Mouse (Mus musculus): ENCODE measurements at regions not wholly inside any gene's neighbourhood (a gene's known extent, or its start where the extent isn't known, plus 50 kb on each side); places are given as distances from the start of the nearest gene placed in this dataset.

DNA sequence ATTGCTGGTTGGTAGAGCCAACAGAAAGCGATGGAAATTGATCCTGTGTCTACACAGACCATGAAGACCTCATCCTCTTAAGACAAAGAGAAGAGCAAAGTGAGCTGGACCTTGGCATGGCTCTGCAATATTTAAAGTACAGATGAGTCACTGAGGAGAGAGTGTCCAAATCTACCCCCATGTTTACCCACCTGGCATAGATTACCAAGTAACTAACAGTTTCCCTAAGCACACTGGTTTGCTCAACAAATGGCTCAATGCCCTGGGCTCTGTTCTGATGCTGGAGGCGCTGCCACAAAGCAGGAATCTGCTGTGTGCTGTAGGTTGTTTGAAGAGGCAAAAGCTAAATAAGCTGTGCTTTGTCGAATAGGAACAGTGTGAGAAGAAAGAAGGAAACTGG is 345.0 kb upstream of the Gm10131 start:
- no peak for DNase-seq (ENCODE audit: low read depth, low spot score)

GRCm38 (mm10) chr8:34455376-34455775 is 343.8 kb upstream of the Gm10131 start:
- no peak for DNase-seq (ENCODE audit: low read depth, low spot score)

DNA sequence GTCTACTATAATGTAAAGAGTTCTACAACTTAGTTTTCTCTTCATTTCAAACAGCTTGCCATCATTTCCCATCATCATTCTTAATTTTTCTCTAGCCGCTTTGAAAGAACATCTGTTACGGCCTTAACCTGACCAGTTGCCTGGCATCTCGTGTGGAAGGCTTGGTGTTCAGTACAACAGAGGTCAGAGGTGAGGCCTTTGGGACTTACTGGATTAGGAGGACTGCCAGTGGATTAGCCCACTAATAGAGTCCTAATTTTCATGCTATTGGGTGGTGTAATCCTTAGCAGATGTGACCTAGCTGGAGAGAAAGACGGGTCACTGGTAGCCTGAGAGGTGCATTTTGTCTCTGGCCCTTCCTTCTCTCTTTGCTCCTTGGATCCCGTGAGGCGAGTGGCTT is 341.3 kb upstream of the Gm10131 start:
- no peak for DNase-seq (ENCODE audit: low read depth, low spot score)

DNA sequence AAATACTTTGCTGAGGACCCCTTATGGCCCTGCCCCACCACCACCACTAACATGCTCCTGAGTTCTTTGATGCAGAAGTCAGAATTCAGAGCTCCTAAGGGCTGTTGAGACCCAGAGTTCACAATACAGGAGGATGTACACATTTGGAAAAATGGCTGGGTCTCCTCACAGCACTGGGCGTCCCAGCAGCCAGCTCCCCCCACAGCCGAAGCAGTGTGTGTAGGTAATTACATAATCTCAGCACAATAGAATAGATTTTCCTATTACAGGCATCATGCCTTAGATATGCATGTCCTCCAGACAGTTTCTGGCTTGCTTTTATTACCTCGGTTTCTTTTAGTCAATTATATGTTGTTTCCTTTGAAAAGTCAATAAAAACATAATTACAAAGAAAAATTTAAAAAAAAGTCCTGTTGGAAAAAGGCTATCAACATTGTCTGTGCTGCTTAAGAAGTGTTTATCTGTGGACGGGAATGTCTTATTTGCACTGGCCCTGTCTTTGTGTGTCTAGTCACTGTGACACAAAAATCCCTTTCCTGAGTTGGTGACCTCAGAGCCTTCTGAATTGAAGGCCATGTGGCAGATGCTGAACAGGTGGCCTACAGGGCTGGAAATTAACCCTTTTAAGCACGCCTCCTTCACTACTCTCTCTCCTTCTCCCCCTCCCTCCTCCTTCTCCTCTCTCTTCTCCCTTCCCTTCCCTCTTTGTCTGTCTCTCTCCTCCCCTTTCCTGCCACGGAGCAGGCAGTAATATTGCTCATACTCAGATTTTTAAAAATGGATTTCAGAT is 339.9 kb upstream of the Gm10131 start:
- no peak for DNase-seq (ENCODE audit: low read depth, low spot score)

GRCm38 (mm10) chr8:34449391-34450044 is 338.0 kb upstream of the Gm10131 start:
- DNase-seq (ENCODE audit: low read depth, low spot score), result no peak

- DNase-seq (ENCODE audit: low read depth, low spot score), result no peak
Measured at GRCm38 (mm10) chr8:34447880-34448830, 336.6 kb upstream of the Gm10131 start.

- DNase-seq (ENCODE audit: low read depth, low spot score), result no peak
Measured at GRCm38 (mm10) chr8:34442688-34443087, 331.2 kb upstream of the Gm10131 start.

DNA sequence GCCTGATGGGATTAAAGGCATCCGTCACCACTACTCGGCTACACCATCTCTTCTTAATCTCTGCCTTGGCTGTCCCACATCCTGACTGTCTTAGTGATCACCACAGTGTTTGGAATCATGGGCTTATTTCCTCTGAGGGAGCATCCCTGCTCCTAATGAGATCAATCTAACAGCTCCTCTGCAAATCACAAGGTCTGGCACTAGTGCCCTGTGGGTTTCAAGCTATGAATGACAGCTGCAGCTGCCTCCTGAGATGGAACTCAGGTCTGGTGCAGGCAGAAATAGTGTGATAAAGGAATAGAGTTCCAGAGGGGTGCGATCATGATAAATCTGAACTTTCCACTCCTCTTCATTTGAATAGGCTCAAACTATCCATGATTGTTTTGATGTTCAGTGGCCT is 330.2 kb upstream of the Gm10131 start:
- no peak for DNase-seq (ENCODE audit: low read depth, low spot score)

DNA sequence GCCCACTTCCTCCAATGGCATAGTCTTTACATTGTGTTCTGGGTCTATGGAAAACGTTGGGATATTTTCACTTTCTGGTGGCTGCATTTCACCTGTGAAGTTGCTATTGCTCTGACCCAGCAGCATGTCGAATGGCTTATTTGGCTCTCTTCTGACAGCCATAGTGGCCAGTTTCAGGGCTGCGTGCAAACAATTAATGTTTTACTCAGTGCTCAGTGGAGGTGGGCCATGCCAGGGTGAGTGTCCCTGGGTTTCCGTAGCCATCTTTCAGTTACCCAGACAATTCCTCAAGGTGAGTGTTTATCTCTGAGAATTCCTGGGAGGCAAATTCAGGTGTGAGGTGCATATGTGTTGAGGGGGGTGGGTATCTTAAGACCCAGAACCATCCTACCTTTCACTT is 329.2 kb upstream of the Gm10131 start:
- no peak for DNase-seq (ENCODE audit: low read depth, low spot score)

- no peak for DNase-seq (ENCODE audit: low read depth, low spot score)
Measured at GRCm38 (mm10) chr8:34438771-34439170, 327.2 kb upstream of the Gm10131 start.

DNA sequence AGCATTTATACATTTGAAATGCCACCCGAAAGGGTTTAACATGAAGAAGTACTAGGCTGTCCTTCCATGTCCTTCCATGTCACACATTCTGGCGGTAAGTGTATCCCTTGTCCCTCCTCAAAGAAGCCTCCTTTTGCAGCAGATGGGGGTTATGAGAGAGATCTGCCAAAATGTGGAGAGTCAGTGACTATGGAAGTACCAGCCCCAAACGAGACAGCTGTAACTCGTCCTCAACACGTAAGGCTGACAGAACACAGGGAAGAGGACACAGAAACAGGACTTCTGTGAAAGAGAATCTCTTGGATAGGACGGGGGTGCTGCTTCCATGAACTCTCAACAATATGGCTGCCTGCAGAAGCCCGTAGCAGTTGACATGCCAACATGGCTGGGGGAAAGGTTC is 320.4 kb upstream of the Gm10131 start:
- no peak for DNase-seq (ENCODE audit: low read depth, low spot score)

GRCm38 (mm10) chr8:34429231-34429630 is 317.7 kb upstream of the Gm10131 start:
- no peak for DNase-seq (ENCODE audit: low read depth, low spot score)

- DNase-seq (ENCODE audit: low read depth, low spot score), result no peak
Measured at GRCm38 (mm10) chr8:34401571-34401970, 290.0 kb upstream of the Gm10131 start.

DNA sequence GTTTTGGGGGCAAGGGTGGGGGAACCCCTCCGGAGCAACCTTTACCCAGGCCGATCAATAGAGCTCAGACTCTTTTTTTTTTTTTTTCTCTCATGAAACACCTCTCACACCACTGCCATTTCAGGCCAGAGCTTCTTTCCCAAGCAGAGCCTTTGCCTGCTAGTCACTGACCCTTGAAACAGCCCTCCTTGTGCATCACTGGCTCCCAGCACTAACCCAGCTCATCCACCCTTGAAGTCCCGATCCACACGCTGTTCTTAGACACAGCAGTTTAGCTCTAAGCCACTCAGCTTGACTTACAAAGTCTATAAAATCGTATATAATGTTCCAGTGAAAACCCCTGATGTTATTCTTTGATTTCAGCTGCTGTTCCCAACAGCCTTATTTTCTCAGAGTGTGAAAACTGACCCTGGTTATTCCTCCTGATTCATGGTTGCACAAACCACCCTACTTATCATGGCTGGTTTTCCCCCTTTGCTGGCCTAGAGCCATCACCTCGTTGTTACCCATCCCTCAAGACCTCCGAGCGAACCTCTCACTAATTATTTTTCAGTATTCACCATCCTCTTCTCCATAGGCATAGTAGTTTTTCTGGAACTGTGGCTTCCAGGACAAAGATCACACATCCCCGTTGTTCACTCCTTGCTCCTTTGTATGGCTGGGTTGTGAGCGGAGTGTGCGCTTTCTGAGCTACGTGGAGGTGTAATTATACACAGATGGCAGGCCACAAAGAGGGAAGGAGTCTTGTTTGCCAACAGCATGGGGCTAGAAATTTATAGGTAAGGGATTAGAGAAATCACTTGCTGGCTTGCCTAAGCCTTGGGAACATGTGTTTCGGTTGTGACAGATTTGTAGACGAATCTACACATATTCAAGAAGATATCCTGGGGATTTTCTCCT is 287.6 kb upstream of the Gm10131 start:
- DNase-seq (ENCODE audit: low read depth, low spot score), result no peak

DNA sequence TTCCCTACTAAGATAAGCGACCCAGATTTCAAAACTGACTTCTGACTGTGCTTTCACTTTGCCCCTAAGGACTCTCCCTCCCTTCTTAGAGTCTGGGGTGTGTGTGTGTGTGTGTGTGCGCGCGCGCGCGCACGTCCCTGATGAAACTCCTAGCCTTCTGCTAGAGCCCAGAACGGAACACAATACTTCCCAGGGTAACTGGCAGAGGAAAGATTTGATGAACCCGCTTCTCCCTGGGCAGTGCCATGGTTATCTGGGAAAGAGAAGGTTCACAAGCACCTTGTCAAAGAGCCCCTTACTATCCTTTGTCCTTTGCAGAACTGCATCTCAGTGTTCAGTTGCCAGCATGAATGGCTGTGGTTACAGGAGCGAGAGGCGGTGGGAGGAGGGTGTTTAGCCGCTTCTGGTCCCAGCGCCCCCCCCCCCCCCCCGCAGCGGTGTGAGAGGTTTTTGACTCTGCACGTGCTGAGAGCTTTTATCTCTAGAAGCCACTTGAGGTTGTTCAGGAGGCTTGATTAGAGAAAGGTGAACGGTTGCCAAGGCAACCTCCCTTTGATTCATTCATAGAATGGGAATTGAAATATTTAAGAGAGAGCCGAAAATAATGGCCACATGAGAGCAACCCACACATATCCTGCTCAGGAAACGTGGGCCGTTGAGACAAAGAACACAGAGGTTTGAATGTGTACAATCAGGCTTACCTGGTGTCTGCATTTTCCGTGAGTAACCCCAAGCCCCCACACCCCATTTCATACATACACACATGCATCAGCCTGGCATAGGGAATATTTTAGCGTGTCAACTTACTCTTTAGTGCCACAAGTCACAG is 286.3 kb upstream of the Gm10131 start:
- peak; percentile 33 for DNase-seq (ENCODE audit: low read depth, low spot score)

DNA sequence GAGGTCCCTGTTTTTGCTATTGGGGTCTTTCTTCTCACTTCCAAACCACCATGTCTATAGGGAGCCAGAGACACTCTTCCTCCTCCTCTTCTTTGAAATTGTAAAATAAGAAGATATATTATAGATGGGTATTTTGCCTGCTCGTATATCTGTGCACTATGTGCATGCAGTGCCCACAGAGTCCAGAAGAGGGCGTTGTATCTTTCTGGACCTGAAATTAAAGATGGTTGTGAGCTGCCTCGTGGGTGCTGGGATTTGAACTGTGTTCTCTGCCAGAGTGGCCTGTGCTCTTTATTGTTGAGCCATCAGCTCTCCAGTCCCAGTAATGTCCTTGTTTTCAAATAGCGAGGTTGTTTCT is 285.7 kb upstream of the Gm10131 start:
- DNase-seq (ENCODE audit: low read depth, low spot score), result peak; percentile 27

DNA sequence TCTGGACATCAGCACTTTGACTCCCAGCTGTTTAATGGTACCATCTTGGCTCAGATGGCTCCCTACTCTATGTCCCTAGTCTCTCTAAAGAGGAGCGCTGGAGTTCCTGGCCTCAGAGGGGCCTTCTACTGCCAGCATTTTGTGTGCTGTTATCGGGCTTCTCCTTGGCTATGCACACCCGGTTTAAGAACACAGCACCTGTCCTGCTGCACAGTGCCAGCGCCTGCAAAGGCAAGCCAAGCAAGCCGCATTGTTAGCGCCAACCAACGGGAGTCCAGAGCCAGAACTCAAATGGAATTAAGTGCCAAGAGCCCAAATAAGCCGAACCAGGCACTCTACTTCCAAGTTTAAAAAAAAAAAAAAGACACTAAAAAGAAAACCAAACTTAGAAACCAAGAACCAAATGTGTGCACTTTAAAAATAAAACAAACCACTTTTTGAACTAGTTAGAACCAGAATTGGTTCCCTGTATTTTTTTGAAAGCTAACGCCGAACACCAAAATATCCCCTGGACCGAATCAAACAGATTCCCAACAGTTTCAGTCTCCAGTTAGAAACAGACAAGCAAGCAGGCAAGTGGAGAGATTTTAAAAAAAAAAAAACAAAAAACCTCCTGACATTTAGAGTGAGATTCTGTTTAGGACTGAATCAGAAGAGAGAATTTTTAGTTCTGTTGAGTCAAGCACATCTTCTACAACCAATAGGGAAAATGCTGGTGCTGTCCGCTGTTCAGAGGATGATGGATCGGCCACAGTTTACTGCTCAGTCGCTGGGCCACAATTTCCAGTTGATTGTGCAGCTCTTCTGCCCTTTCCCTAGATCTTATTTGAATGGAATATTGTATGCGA is 281.7 kb upstream of the Gm10131 start:
- no peak for DNase-seq (ENCODE audit: low read depth, low spot score)

DNA sequence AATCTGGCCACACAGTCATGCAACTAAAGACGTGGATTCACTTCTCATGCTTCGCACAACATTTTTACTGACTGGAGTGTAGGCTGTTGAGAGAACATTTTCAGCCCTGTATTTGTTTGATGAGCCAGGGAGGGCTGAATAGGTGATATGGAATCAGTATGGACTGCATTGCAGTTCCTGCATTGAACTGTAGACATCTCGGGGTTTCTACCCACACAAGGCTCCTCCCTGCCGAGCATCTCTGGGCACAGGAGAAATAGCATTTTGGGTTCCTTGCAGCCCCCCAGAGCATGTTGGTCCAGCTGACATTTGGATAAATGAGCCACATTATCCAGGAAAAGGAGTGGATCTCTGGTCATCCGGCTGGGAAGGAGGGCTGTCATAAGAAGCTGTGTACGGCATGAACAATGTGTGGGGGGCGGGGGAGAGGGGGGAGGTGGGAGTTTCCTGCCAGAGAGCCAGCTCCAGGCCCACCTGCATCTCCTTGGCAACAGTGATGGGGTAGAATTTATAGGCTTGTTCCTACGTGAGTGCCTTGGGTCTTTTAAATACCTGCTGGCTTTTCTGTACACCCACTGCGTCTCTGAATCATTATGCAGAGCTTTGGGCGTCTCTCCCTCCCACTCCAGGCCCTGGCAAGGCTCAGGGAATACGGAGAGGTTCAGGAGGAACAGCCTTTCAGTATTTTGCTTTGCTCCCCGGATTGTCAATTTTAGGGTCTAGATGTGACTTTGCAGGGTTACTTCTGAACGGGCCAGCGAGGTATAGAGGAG is 280.9 kb upstream of the Gm10131 start:
- DNase-seq (ENCODE audit: low read depth, low spot score), result no peak
